Mouse (Mus musculus) natural killer cell, adult 2 months (primary cell): ENCODE data around the gene Rnf187.

Experiments used
- DNase-seq, 2 experiments: peaks; one replicate each; pipeline ENCODE4 v3.0.0; 2022; ENCODE audit warnings: low spot score in 2 of 2

Rnf187 gene

GRCm38 (mm10) chr11:58938322-58939087, at the start of gene Rnf187:
Rnf187 (minus strand) TSS chr11:58938916.
- DNase-seq: peak; percentile 74 to 84

GRCm38 (mm10) chr11:58985299-58985917, 46.7 kb upstream of the Rnf187 start:
- no peak for DNase-seq

- DNase-seq: no peak
Measured at GRCm38 (mm10) chr11:58984657-58985056, 45.9 kb upstream of the Rnf187 start.

- DNase-seq: no peak
Measured at GRCm38 (mm10) chr11:58983691-58984341, 45.1 kb upstream of the Rnf187 start.

GRCm38 (mm10) chr11:58982471-58983097, 43.9 kb upstream of the Rnf187 start:
- DNase-seq: peak in 1 of 2 experiments; percentile 83

GRCm38 (mm10) chr11:58981541-58982447, 43.1 kb upstream of the Rnf187 start:
- DNase-seq: peak; percentile 46 to 83

- DNase-seq: no peak
Measured at GRCm38 (mm10) chr11:58980381-58980990, 41.8 kb upstream of the Rnf187 start.

GRCm38 (mm10) chr11:58979661-58980060, 40.9 kb upstream of the Rnf187 start:
- DNase-seq: no peak

- no peak for DNase-seq
Measured at GRCm38 (mm10) chr11:58979183-58979582, 40.5 kb upstream of the Rnf187 start.

GRCm38 (mm10) chr11:58978706-58979030, 40.0 kb upstream of the Rnf187 start:
- DNase-seq: no peak

- DNase-seq: peak; percentile 60 to 65
Measured at GRCm38 (mm10) chr11:58978027-58978705, 39.5 kb upstream of the Rnf187 start, which contains the start of gene Trim11. Trim11 (plus strand) TSS chr11:58978093.

GRCm38 (mm10) chr11:58977607-58978026, 38.9 kb upstream of the Rnf187 start:
- no peak for DNase-seq

GRCm38 (mm10) chr11:58977150-58977549, 38.4 kb upstream of the Rnf187 start:
- DNase-seq: peak; percentile 35 to 36

GRCm38 (mm10) chr11:58974414-58974813, 35.7 kb upstream of the Rnf187 start:
- DNase-seq: no peak

GRCm38 (mm10) chr11:58971796-58972195, 33.1 kb upstream of the Rnf187 start:
- no peak for DNase-seq

- no peak for DNase-seq
Measured at GRCm38 (mm10) chr11:58970831-58971530, 32.3 kb upstream of the Rnf187 start.

GRCm38 (mm10) chr11:58969659-58970058, 30.9 kb upstream of the Rnf187 start:
- DNase-seq: no peak

GRCm38 (mm10) chr11:58969027-58969426, 30.3 kb upstream of the Rnf187 start:
- no peak for DNase-seq

- DNase-seq: no peak
Measured at GRCm38 (mm10) chr11:58968551-58968950, 29.8 kb upstream of the Rnf187 start.

GRCm38 (mm10) chr11:58967346-58967745, 28.6 kb upstream of the Rnf187 start:
- peak in 1 of 2 experiments; percentile 61 for DNase-seq
